Mouse (Mus musculus): ENCODE measurements around the gene Tro. TPM values are rescaled to one million over a fixed set of nuclear protein-coding genes. Genes with fewer than 3 reads are reported as not detected.

Gene Tro
- polyA plus RNA-seq (2015; fragmentation: Nextera tagmentation; extraction: Ambion mirVana): 3.8 and 4.5 TPM in 2 replicates

- Histone ChIP-seq H3K4me1 (replicated peaks; ENCODE audit: control insufficient read depth, insufficient read depth) (no peaks in the 10 kb centered on the region), H3K36me3 (ENCODE audit: control insufficient read depth, insufficient read depth, low read length) (no peaks in the 10 kb centered on the region), H3K9ac (ENCODE audit: low read length) (0 out of 2 replicates have a peak within 1 kb of the TSS, but pooled peaks have one; percentile 31), H3K4me2 (replicated peaks; ENCODE audit: low read depth) (peak within 1 kb of the TSS; percentile 49), H3K9me3 (ENCODE audit: control insufficient read depth, low read length) (no peaks in the 10 kb centered on the region), H3K27ac (replicated peaks) (no peak within 1 kb of the TSS), H3K27me3 (ENCODE audit: control insufficient read depth, insufficient read depth, low read length) (no peaks in the 10 kb centered on the region), H3K4me3 (ENCODE audit: low read depth, low read length) (peak within 1 kb of the TSS; percentile 38)
- DNase-seq (ENCODE audit: low spot score) (peak; percentile 22), ATAC-seq (ENCODE audit: low FRiP score, low TSS enrichment) (peak; percentile 64; the same call in 1 of the 2 replicates)
- 20% methylated on average over 33 of the region's 37 CpGs for WGBS
- TF ChIP-seq EP300 (optimal IDR thresholded peaks at IDR 0.05): no peak
- TF ChIP-seq CTCF (IDR thresholded peaks at IDR 0.05; ENCODE audit: low read depth): peak; percentile 37
These were observed at the start of gene Tro for GRCm38 (mm10) chrX:150656908-150657796. TSS of gene Tro (minus strand) at chrX:150657583.

DNA sequence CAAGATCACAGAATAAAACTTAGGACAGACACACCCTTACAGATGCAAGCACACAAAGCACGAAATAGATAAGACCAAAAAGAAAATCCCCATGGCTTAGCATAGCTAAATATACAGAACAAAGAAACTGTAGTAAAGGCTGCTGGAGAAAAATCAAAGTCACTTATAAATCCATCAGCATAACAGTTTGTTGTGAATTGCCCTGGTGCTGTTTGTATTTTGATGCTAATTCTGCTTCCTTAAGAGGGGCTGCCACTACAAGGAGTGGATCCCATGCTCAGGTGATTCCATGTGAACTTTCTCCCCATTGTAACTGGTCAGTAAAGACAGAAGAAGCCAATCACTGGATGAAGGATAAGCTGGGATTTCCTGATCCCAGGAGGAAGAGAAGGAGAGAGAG, 20.1 kb upstream of the Tro start:
- TF ChIP-seq EP300 (optimal IDR thresholded peaks at IDR 0.05) (no peak), CTCF (IDR thresholded peaks at IDR 0.05; ENCODE audit: low read depth) (no peak)
- Histone ChIP-seq H3K4me1 (replicated peaks; ENCODE audit: control insufficient read depth, insufficient read depth) (no peaks in the 10 kb centered on the region), H3K27ac (replicated peaks) (no peak overlapping the region), H3K36me3 (ENCODE audit: control insufficient read depth, insufficient read depth, low read length) (no peaks in the 10 kb centered on the region), H3K4me2 (replicated peaks; ENCODE audit: low read depth) (no peak overlapping the region), H3K9ac (ENCODE audit: low read length) (no peak overlapping the region), H3K4me3 (ENCODE audit: low read depth, low read length) (no peak overlapping the region), H3K9me3 (ENCODE audit: control insufficient read depth, low read length) (no peaks in the 10 kb centered on the region), H3K27me3 (ENCODE audit: control insufficient read depth, insufficient read depth, low read length) (no peaks in the 10 kb centered on the region)
- 29% methylated on average over 1 of the region's 1 CpGs for WGBS
- ATAC-seq (ENCODE audit: low FRiP score, low TSS enrichment): no peak
- no peak for DNase-seq (ENCODE audit: low spot score)

DNA sequence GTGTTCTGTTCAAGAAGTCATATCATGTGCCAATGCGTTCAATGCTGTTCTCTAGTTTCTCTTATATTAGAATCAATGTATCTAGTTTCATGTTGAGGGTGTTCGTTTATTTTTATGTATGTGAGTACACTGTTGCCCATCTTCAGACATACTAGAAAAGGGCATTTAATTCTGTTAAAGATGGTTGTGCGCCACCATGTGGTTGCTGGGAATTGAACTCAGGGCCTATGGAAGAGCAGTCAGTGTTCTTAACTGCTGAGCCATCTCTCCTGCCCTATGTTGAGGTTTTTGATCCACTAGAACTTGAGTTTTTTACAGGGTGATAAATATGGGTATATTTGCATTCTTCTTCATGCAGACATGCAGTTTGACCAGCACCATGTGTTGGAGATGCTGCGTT, 5.4 kb upstream of the Tro start:
- Histone ChIP-seq H3K36me3 (ENCODE audit: control insufficient read depth, insufficient read depth, low read length) (no peaks in the 10 kb centered on the region), H3K27ac (replicated peaks) (no peak overlapping the region), H3K4me1 (replicated peaks; ENCODE audit: control insufficient read depth, insufficient read depth) (no peaks in the 10 kb centered on the region), H3K4me2 (replicated peaks; ENCODE audit: low read depth) (no peak overlapping the region), H3K9me3 (ENCODE audit: control insufficient read depth, low read length) (no peaks in the 10 kb centered on the region), H3K27me3 (ENCODE audit: control insufficient read depth, insufficient read depth, low read length) (no peaks in the 10 kb centered on the region), H3K9ac (ENCODE audit: low read length) (no peak overlapping the region), H3K4me3 (ENCODE audit: low read depth, low read length) (no peak overlapping the region)
- DNase-seq (ENCODE audit: low spot score) (no peak), ATAC-seq (ENCODE audit: low FRiP score, low TSS enrichment) (no peak)
- TF ChIP-seq EP300 (optimal IDR thresholded peaks at IDR 0.05) (no peak), CTCF (IDR thresholded peaks at IDR 0.05; ENCODE audit: low read depth) (peak; percentile 58)
- WGBS: 39% methylated on average over 4 of the region's 4 CpGs

DNA sequence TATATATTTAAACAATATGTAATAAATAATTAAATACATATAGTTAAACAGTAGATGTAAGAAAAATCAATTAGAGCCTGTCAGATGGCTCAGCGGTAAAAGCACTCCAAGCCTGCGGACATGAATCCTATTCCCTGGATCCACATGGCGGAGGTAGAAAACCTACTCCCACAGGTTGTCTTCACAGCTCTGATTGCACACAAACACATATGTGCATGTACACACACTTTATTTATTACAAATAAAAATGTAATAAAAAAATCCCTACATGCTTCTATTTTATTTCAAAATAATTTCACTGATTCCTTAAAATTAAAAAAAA, 375 bp upstream of the Tro start:
- no peaks in the 10 kb centered on the region for H3K36me3 ChIP-seq (ENCODE audit: control insufficient read depth, insufficient read depth, low read length)
- DNase-seq (ENCODE audit: low spot score) (no peak), ATAC-seq (ENCODE audit: low FRiP score, low TSS enrichment) (no peak)
- TF ChIP-seq EP300 (optimal IDR thresholded peaks at IDR 0.05) (no peak), CTCF (IDR thresholded peaks at IDR 0.05; ENCODE audit: low read depth) (no peak)
- H3K9me3 ChIP-seq (ENCODE audit: control insufficient read depth, low read length): no peaks in the 10 kb centered on the region
- H3K27me3 ChIP-seq (ENCODE audit: control insufficient read depth, insufficient read depth, low read length): no peaks in the 10 kb centered on the region
- H3K4me2 ChIP-seq (replicated peaks; ENCODE audit: low read depth): no peak overlapping the region
- WGBS: 40% methylated on average over 3 of the region's 3 CpGs
- no peak overlapping the region for H3K27ac ChIP-seq (replicated peaks)
- H3K4me3 ChIP-seq (ENCODE audit: low read depth, low read length): no peak overlapping the region
- no peaks in the 10 kb centered on the region for H3K4me1 ChIP-seq (replicated peaks; ENCODE audit: control insufficient read depth, insufficient read depth)
- no peak overlapping the region for H3K9ac ChIP-seq (ENCODE audit: low read length)

DNA sequence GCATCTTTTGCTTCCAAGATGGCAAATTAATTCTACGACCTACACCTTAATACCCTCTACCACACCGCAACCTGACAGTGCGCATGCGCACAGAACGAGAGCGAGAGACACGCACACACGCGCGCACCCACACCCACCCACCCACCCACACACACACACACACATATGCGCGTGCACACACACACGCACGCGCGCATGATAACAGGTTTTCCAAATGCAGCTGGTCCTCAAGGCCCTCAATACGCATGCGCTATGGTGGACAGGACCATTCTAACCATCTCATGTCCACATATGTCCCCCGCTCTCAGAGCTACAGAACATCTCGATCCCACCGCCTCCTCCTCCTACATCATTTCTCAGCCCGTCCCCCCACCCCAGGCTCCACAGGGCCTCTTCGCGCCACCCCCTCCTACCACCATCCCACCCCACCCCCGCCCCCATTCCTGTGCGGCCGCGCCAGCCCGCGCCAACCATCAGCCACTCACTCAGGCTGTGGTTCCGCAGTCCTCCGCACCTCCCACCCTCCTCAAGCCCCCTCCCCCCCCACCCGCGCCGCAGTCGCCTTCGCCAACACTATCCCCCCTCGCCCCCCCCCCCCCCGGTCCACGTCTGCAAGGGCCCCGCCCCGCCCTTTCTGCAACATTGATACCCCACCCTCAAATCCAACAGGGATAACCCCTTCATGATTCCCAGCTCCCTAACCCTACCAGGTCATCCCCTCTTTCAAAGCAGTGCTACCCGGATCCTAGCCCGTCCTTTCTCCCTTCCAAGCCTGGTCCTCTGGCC, 1.1 kb downstream of the Tro start:
- H3K4me1 ChIP-seq (replicated peaks; ENCODE audit: control insufficient read depth, insufficient read depth): no peaks in the 10 kb centered on the region
- ATAC-seq (ENCODE audit: low FRiP score, low TSS enrichment): no peak
- peak overlapping the region; percentile 49 for H3K4me2 ChIP-seq (replicated peaks; ENCODE audit: low read depth)
- no peaks in the 10 kb centered on the region for H3K9me3 ChIP-seq (ENCODE audit: control insufficient read depth, low read length)
- H3K4me3 ChIP-seq (ENCODE audit: low read depth, low read length): peak overlapping the region; percentile 38
- H3K9ac ChIP-seq (ENCODE audit: low read length): 0 out of 2 replicates have a peak overlapping the region, but pooled peaks have one; percentile 31
- H3K27me3 ChIP-seq (ENCODE audit: control insufficient read depth, insufficient read depth, low read length): no peaks in the 10 kb centered on the region
- no peaks in the 10 kb centered on the region for H3K36me3 ChIP-seq (ENCODE audit: control insufficient read depth, insufficient read depth, low read length)
- no peak for TF ChIP-seq CTCF (IDR thresholded peaks at IDR 0.05; ENCODE audit: low read depth)
- TF ChIP-seq EP300 (optimal IDR thresholded peaks at IDR 0.05): no peak
- WGBS: 41% methylated on average over 27 of the region's 44 CpGs
- DNase-seq (ENCODE audit: low spot score): peak; percentile 13
- H3K27ac ChIP-seq (replicated peaks): no peak overlapping the region

Measured in stomach, postnatal 0 days (tissue).